Mouse (Mus musculus): ENCODE measurements around the gene Btbd8.

Btbd8 gene

DNA sequence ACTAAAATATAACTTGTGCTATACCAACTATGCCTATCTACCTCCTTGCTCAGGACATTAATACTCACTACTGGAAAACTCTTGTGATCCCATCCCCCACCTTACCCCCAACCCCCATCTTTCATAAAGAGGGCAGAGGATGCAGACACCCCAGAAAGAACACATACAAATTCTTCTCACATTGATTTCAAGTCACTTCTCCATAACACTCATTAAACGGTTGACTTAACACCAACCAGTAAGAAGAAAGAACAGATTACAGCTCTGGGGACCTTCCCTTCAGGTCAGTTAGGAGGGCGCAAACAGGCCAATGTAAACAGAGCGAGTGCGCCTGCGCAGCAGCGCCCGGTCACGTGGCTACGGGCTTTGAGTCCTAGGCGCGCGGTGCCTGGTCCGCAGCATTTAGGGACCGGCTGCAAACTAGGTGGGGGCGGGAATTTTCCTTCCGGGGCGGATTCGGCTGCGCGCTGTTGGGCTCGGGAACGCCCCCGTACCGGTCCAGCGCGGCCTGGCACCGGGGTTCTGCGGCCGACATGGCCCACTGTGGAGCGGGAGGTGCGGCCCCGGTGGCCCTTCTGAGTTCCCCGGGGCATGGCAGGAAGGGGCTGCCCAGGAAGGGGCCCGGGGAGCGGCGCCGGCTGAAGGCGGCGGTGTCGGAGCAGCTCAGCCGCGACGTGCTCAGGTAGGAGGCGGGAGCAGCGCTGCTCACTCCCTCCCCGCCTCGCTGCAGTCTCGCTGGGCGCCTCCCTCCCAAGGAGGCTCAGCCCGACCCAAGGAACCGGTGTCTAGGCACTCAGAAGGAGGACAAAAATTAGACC lies at the start of gene Btbd8:
Gene Btbd8, plus strand, starts transcription at position 534 of the 818 bp plus-strand sequence.
- peak; percentile 96 for DNase-seq (ENCODE audit: low spot score)

DNA sequence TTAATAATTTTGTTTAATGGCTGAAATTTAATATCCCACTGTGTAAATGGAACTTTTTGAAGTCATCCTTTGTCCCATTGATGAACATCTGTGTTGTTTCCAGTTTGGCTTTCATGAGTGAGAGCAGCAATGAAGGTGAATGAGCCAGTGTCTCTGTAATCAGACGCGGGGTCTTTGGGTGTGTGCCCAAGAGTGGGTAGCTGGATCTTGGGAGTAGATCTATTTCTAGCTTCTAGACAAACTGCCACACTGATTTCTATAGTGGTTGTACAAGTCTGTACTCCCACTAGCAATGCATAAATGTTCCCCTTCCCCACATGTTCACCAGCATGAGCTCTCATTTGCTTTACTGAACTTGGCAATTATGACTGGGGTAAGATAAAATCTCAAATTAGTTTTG lies 48.4 kb upstream of the Btbd8 start:
- DNase-seq (ENCODE audit: low spot score), result no peak

DNA sequence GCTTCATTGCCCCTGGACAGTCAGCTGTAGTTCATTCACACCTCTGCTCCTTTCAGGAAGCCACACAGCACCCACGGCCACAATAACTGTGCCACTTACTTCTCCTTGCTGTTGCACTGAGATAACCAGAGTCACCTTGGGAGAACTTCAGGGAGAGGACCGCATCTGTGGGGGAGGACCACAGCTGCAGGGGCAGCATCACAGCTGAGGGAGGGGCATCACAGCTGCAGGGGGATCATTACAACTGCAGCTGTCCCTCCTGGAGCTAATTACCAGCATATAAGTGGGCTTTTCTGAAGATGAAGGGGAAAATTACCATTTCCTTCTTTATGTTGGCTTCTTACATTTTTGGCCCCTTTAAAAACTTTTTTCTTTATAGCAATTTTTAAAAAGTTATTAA lies 43.4 kb upstream of the Btbd8 start:
- DNase-seq (ENCODE audit: low spot score), result no peak

GRCm38 (mm10) chr5:107402436-107402835 lies 35.4 kb upstream of the Btbd8 start, which contains the start of gene Ephx4:
Ephx4 (plus strand) TSS chr5:107402736.
- no peak for DNase-seq (ENCODE audit: low spot score)

DNA sequence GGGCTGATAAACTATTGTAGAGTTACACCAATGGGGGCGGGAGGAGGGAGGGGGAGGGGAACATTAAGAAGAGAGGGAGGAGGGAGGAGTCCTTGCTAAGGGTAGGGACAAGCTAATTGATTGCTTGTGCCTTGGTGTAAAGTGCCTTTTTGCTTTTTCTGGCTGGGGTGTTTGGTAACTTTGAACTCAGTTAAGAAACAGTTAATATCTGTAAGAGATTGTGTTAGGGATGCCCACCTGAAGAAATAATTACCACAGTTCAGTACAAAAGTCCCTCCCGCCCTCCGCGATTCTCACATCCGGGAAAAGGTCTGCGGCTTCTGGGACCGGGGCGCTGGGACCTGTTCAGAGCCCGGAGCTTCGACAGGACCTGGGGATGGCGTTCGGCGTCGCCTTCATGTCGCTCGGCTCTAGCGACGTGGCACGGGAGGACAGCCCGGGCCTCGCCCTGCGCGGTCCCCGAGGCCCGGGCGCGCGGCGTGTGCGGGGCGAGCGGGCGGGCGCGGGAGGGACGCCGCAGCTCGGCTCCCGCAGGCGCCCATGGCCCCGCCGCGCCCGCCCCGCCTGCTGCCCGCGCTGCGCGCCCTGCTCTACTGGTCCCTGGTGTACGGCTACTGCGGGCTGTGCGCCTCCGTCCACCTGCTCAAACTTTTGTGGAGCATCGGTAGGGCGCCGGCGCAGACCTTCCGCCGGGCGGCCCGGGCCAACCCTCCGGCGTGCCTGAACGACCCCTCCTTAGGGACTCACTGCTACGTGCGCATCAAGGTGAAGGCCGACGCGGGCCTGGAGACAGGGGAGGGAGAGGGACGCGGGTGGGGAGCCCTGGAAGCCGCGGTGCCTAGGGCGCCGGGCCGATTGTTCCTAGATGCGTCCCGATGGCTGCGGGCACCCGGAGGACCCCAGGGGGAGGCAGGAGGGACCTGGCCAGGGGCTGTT lies 34.5 kb upstream of the Btbd8 start:
- DNase-seq (ENCODE audit: low spot score), result peak; percentile 12

DNA sequence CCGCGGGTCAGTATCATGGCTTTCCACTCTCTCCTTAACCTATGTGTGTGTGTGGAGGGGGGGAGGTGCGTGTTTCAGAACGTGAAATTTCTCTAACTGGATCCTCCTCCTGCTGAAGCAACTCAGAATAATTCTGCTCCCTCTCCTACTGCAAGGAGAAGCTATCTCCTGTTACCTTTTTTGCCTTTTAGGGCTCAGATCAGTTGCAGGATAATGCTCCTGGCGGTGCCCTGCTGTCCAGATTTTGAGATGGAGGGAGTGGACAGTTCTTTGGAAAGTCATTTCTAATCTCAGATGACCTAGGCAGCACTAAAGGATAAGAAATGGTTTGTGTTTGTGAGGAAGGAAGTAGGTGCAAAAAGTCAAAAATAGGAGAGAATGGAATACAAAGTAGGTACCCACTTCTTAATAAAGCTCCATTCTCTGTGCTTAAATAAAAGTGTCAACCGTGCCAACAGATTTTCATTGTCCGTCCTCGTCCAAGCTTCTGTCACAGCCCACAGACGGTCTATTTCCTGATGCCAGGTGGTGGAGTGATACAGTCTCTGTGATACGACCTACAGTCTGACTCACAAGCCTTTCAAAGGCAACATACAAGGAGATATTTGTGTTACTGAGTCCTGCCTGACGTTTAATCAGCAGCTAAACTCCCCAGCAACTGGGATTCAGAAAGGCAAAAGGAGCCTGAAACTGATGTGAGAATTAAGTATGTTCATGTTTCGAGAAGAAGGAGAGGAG lies 33.7 kb upstream of the Btbd8 start:
- DNase-seq (ENCODE audit: low spot score), result no peak

- no peak for DNase-seq (ENCODE audit: low spot score)
These were observed 32.4 kb upstream of the Btbd8 start for GRCm38 (mm10) chr5:107405361-107405760.

DNA sequence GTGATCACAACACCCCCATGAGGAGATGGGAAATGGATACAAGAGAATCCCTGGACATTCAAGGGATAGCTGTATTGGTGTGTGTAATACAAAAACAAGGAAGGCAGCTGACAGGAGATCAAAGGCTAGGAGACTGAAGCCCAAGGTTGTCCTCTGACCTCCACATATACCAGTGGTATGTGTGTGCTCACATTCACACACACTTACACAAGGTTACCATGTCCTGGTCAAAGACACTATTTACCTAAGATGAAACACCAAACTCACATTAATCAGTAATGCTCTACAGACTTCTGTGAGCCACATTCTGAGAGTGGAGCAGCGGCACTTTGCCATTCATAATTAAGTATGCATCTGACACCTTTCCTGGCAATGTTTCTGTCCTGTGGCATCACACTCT lies 27.5 kb upstream of the Btbd8 start:
- DNase-seq (ENCODE audit: low spot score), result no peak

GRCm38 (mm10) chr5:107411326-107411725 lies 26.5 kb upstream of the Btbd8 start:
- DNase-seq (ENCODE audit: low spot score), result no peak

DNA sequence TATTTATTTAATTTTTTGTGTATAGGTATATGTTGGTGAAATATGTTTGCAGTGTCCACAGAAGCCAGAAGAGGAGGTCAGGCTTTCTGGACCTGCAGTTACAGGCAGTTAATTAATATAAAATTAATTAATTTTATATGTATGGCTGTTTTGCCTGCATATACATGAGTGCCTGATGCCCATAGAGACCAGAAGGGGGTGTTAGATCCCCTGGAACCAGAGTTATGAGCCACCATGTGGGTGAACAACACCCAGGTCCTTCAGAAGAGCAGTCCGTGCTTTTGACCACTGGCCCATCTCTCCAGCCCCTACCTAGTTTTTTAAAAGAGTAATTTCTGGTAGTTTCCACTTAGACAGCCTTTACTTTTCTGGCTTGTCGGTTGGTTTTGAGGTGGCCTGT lies 25.5 kb upstream of the Btbd8 start:
- DNase-seq (ENCODE audit: low spot score), result no peak

DNA sequence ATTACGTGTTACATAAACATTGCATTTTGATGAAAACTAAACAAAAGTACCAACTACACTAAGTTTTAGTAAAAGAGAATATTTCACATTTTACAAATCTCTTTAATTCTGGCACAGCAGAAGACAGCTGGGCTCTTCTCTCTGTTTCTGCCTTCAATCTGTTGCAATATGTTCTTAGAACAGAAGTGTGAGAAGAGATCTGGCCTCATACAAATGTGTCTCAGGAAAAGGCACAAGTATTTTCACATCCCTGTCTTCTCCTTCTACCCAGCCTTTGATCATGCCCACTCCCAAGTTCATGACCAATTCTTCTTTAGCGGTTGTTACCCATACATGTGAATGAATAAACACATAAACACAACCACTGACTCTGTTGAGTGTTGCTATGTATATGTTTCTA lies 22.7 kb upstream of the Btbd8 start:
- DNase-seq (ENCODE audit: low spot score), result no peak

GRCm38 (mm10) chr5:107421676-107422075 lies 16.1 kb upstream of the Btbd8 start:
- no peak for DNase-seq (ENCODE audit: low spot score)

DNA sequence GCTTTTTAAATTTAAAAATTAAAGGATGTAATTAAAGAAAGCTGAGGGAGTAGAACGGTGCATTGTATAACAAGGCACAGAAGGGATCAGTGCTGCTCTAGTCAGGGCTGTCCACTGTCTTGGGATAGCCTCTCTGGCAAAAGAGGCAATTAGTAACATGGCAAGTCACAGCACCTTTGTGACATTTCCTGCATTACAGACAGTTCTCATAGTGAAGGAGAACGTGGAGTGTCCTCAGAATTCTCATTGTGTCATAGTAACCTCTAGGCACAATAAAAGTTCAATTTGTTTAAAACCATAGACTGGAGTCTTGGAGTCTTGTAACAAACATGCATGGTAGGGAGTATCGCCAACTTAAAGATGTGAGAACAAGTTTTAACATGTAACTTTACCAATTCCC lies 6.5 kb upstream of the Btbd8 start, which contains the start of gene Lpcat2b:
Gene Lpcat2b, plus strand, starts transcription at position 301 of the 400 bp plus-strand sequence.
- DNase-seq (ENCODE audit: low spot score), result no peak

DNA sequence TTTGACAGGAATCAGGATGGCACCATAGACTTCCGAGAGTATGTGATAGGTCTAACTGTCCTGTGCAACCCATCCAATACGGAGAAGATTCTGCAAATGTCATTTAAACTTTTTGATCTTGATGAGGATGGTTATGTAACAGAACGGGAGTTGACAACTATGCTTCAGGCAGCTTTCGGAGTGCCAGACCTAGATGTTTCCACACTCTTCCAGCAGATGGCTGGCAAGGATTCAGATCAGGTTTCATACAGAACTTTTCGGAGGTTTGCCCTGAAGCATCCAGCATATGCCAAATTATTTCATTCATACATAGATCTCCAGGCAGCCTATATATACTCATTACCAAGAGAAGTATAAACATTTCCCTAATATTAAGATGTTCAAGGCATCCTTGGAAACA lies 3.8 kb upstream of the Btbd8 start:
- no peak for DNase-seq (ENCODE audit: low spot score)

DNA sequence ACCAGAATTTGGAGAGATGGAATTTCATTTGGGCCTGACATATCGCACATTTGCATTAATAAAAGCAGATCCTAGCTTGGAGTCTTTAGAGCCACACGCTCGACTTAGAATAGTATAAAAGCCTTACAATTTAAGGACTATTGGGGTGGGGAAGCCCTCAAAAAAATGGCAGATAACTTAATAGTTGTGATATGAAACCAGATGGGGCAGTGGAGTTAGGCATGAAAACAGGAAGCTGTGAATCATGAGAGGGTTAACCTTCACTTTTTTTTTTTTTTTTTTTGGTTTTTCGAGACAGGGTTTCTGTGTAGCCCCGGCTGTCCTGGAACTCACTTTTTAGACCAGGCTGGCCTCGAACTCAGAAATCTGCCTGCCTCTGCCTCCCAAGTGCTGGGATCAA lies 1.6 kb upstream of the Btbd8 start:
- no peak for DNase-seq (ENCODE audit: low spot score)

GRCm38 (mm10) chr5:107436587-107437209 lies 1.1 kb upstream of the Btbd8 start:
- peak; percentile 8 for DNase-seq (ENCODE audit: low spot score)

GRCm38 (mm10) chr5:107438353-107438752 lies 556 bp downstream of the Btbd8 start:
- DNase-seq (ENCODE audit: low spot score), result no peak

DNA sequence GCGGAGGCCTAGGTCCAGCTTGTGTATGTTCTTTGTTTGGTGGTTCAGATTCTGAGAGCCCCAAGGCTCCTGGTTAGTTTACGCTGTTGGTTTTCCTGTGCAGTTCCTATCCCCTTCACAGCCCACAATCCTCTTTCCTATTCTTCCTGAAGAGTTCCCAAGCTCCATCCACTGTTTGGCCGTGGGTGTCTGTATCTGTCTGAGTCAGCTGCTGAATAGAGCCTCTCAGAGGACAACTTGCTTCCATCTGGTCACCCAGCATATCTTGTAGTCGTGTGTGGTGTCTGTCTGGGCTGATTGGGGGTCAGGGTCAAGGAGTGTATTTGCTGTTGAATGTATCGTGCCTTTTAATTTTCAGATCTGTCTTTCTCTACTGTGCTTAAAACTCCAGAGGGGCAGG lies 4.1 kb downstream of the Btbd8 start:
- DNase-seq (ENCODE audit: low spot score), result no peak

GRCm38 (mm10) chr5:107444251-107444650 lies 6.5 kb downstream of the Btbd8 start:
- DNase-seq (ENCODE audit: low spot score), result no peak

- peak; percentile 6 for DNase-seq (ENCODE audit: low spot score)
These were observed 10.2 kb downstream of the Btbd8 start for GRCm38 (mm10) chr5:107447977-107448376.

- no peak for DNase-seq (ENCODE audit: low spot score)
These were observed 11.0 kb downstream of the Btbd8 start for GRCm38 (mm10) chr5:107448784-107449183.

DNA sequence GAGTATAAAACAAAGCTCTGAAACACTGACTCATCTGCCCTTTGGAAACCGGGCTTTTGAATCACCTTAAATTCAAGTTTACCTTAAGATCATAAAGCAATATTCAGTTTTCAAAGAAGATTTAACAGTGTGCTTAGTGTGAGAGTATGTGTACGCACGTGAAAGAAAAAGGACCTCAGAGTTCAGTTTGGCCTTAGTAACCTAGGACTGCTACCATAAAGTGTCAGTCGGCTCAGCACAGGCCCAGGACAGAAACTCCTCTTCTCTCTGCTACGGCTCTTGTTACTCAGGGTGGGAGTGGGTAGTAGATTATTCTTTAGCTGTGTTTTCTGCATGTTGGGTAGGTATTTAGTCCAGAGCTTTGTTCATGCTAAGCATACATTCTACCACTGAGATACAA lies 11.8 kb downstream of the Btbd8 start:
- DNase-seq (ENCODE audit: low spot score), result no peak

Measured in yolk sac, embryonic 10.5 days (tissue).